Mouse (Mus musculus): ENCODE measurements at regions not wholly inside any gene's neighbourhood (a gene's known extent, or its start where the extent isn't known, plus 50 kb on each side); places are given as distances from the start of the nearest gene placed in this dataset.

DNA sequence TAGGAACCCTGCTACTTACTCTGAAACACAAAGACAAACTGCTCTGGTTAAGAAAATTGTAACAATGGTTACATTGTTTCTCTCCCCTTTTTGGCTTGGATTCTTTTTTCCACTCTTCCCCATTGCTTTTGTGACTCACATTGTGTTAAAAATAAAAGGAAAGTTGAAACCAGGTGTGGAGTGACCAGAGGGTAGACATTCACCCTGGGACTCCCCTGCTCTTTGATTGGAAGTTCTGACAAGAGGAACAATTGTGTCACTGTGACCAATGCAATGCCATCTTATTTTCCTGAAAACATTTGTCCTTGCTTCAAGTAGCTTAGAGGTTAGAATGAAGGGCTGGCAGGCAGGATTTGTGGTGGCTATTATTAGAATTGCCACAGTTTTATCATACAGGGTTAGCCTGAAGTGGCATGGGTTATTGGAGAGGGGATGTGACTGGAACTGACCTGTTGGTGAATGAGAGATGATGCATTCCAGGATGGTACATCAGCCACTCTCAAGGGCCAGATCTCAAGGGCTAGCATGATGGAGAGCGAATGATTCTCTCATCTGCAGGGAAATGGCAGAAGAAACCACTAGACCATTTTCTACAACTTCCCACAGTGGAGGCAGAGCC, 112.6 kb upstream of the Tbl1xr1 start:
- Histone ChIP-seq H3K4me3 (ENCODE audit: insufficient read depth, low read depth, low read length) (no peak overlapping the region), H3K4me1 (ENCODE audit: control insufficient read depth, insufficient read depth, low read length) (no peaks in the 10 kb centered on the region), H3K27ac (ENCODE audit: insufficient read depth, low read depth, low read length) (no peak overlapping the region)
- TF ChIP-seq POLR2A (IDR thresholded peaks at IDR 0.05; ENCODE audit: insufficient read depth, low read depth, low read length) (no peak), CTCF (IDR thresholded peaks at IDR 0.05; ENCODE audit: insufficient read depth, low read depth, low read length) (no peak)
- WGBS: 98% methylated on average over 1 of the region's 1 CpGs

GRCm38 (mm10) chr3:21964438-21964837, 112.0 kb upstream of the Tbl1xr1 start:
- no peaks in the 10 kb centered on the region for H3K4me1 ChIP-seq (ENCODE audit: control insufficient read depth, insufficient read depth, low read length)
- WGBS: 94% methylated on average over 6 of the region's 6 CpGs
- no peak overlapping the region for H3K4me3 ChIP-seq (ENCODE audit: insufficient read depth, low read depth, low read length)
- no peak overlapping the region for H3K27ac ChIP-seq (ENCODE audit: insufficient read depth, low read depth, low read length)
- TF ChIP-seq POLR2A (IDR thresholded peaks at IDR 0.05; ENCODE audit: insufficient read depth, low read depth, low read length) (no peak), CTCF (IDR thresholded peaks at IDR 0.05; ENCODE audit: insufficient read depth, low read depth, low read length) (no peak)

DNA sequence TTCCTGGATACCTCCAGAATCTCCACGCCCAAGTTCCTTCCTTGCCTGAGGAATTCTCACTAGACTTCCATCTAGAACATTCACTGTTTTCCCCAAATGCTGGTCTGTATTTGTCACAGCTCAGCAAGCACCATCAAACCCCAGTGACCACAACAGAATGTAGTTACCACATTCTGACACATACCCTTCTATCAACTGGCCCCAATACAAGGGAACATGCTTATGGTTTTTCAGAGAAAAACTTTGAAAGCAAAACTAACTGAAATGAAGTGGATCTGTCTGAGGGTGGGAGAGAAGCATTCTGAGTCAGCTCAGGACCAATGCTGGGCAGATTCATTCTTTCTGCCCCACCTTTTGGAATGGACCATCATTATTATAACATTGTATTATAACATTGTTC, 110.9 kb upstream of the Tbl1xr1 start:
- WGBS: 97% methylated on average over 1 of the region's 1 CpGs
- H3K27ac ChIP-seq (ENCODE audit: insufficient read depth, low read depth, low read length): no peak overlapping the region
- TF ChIP-seq CTCF (IDR thresholded peaks at IDR 0.05; ENCODE audit: insufficient read depth, low read depth, low read length) (no peak), POLR2A (IDR thresholded peaks at IDR 0.05; ENCODE audit: insufficient read depth, low read depth, low read length) (no peak)
- no peaks in the 10 kb centered on the region for H3K4me1 ChIP-seq (ENCODE audit: control insufficient read depth, insufficient read depth, low read length)
- no peak overlapping the region for H3K4me3 ChIP-seq (ENCODE audit: insufficient read depth, low read depth, low read length)

- Histone ChIP-seq H3K27ac (ENCODE audit: insufficient read depth, low read depth, low read length) (no peak overlapping the region), H3K4me1 (ENCODE audit: control insufficient read depth, insufficient read depth, low read length) (no peaks in the 10 kb centered on the region), H3K4me3 (ENCODE audit: insufficient read depth, low read depth, low read length) (no peak overlapping the region)
- 100% methylated on average over 1 of the region's 1 CpGs for WGBS
- TF ChIP-seq CTCF (IDR thresholded peaks at IDR 0.05; ENCODE audit: insufficient read depth, low read depth, low read length): no peak
Observed at GRCm38 (mm10) chr3:21971731-21972130, 104.7 kb upstream of the Tbl1xr1 start.

DNA sequence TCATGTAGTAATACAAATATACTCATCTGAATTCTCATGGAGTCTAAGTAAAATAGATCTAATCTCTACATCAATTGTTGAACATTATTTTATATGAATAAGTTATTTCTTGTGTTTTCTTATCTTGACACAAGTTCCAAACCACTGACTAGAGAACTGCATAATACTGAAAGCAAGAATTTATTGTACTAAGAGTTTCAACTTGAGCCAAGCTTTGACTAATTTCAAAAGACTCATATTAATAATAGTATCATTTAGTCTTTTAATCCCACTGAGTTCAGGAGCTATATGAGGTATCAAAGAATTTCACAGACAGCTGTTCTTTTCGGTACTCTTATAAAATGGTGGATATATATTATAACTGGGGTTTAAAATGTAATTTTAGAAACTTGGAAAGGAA, 103.3 kb upstream of the Tbl1xr1 start:
- no peak overlapping the region for H3K27ac ChIP-seq (ENCODE audit: insufficient read depth, low read depth, low read length)
- 98% methylated on average over 1 of the region's 1 CpGs for whole genome bisulfite sequencing
- no peak for TF ChIP-seq POLR2A (IDR thresholded peaks at IDR 0.05; ENCODE audit: insufficient read depth, low read depth, low read length)
- TF ChIP-seq CTCF (IDR thresholded peaks at IDR 0.05; ENCODE audit: insufficient read depth, low read depth, low read length): no peak
- no peak overlapping the region for H3K4me3 ChIP-seq (ENCODE audit: insufficient read depth, low read depth, low read length)
- no peaks in the 10 kb centered on the region for H3K4me1 ChIP-seq (ENCODE audit: control insufficient read depth, insufficient read depth, low read length)

DNA sequence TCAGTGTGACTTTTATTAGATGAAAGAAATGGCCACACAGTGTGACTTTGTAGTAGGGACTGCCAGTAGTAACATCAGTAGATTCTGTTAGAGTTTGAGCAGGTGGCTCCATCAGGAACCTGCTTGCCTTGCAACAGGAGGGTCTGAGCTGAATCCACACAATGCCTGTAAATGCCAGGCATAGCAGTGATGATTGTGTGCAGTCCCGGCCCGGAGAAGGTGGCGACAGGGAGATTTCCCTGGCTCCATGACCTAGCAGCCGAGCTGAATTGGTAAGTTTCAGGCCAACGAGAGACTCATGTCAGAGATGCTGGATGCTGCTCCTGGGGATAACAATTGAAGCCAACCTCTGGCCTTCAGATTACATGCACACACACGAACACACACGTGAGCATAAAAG, 102.8 kb upstream of the Tbl1xr1 start:
- WGBS: 94% methylated on average over 7 of the region's 7 CpGs

GRCm38 (mm10) chr3:21974766-21975165, 101.7 kb upstream of the Tbl1xr1 start:
- Histone ChIP-seq H3K27ac (ENCODE audit: insufficient read depth, low read depth, low read length) (no peak overlapping the region), H3K4me1 (ENCODE audit: control insufficient read depth, insufficient read depth, low read length) (no peaks in the 10 kb centered on the region), H3K4me3 (ENCODE audit: insufficient read depth, low read depth, low read length) (no peak overlapping the region)
- TF ChIP-seq CTCF (IDR thresholded peaks at IDR 0.05; ENCODE audit: insufficient read depth, low read depth, low read length) (no peak), POLR2A (IDR thresholded peaks at IDR 0.05; ENCODE audit: insufficient read depth, low read depth, low read length) (no peak)
- whole genome bisulfite sequencing: 91% methylated on average over 2 of the region's 2 CpGs

More for the DNA sequence above, 102.8 kb upstream of the Tbl1xr1 start:
- no peaks in the 10 kb centered on the region for H3K4me1 ChIP-seq (ENCODE audit: control insufficient read depth, insufficient read depth, low read length)
- H3K4me3 ChIP-seq (ENCODE audit: insufficient read depth, low read depth, low read length): no peak overlapping the region
- TF ChIP-seq CTCF (IDR thresholded peaks at IDR 0.05; ENCODE audit: insufficient read depth, low read depth, low read length): no peak
- TF ChIP-seq POLR2A (IDR thresholded peaks at IDR 0.05; ENCODE audit: insufficient read depth, low read depth, low read length): no peak
- H3K27ac ChIP-seq (ENCODE audit: insufficient read depth, low read depth, low read length): no peak overlapping the region

DNA sequence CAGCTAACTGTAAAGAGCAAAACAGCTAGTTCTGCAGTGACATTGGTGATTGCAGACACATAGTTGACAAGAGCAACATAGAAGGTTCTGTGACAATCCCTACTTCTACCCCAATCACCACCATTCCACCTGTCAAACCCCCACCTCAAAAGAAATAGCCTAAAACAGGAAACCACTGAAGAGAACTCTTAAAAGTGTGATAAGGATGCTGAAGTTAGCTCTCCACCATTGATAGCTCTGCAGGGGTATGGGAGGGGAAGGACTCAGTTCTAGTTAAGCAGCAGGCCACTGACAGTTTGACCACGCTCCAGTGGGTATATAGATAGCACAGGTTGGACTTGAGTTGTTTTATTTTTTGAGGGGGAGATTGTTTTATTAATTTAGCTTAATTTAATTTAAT, 98.7 kb upstream of the Tbl1xr1 start:
- no peak for TF ChIP-seq CTCF (IDR thresholded peaks at IDR 0.05; ENCODE audit: insufficient read depth, low read depth, low read length)
- TF ChIP-seq POLR2A (IDR thresholded peaks at IDR 0.05; ENCODE audit: insufficient read depth, low read depth, low read length): no peak

DNA sequence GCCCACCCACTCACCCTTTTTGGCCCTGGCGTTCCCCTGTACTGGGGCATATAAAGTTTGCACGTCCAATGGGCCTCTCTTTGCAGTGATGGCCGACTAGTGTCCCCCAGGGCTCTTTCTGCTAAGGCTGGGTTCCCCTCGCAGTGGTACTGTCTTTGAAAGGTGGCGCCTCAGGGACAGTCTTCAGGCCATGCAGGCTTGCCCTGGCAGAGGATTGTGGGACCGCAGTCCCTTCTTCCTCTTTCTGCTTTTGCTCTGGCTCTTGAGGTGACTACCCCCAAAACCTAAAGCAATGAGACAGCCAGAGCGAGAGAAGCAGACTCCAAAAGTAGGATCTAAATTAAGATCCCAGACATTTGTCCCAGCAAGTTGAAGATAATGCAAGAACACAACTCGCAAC, 93.5 kb upstream of the Tbl1xr1 start:
- TF ChIP-seq POLR2A (IDR thresholded peaks at IDR 0.05; ENCODE audit: insufficient read depth, low read depth, low read length): no peak
- no peak for TF ChIP-seq CTCF (IDR thresholded peaks at IDR 0.05; ENCODE audit: insufficient read depth, low read depth, low read length)
- 88% methylated on average over 8 of the region's 8 CpGs for WGBS
- peaks cover 2% of the 10 kb centered on the region; the same call in 1 of the 2 replicates for H3K4me1 ChIP-seq (ENCODE audit: control insufficient read depth, insufficient read depth, low read length)
- H3K27ac ChIP-seq (ENCODE audit: insufficient read depth, low read depth, low read length): no peak overlapping the region
- no peak overlapping the region for H3K4me3 ChIP-seq (ENCODE audit: insufficient read depth, low read depth, low read length)

More for the DNA sequence above, 98.7 kb upstream of the Tbl1xr1 start:
- 100% methylated on average over 1 of the region's 1 CpGs for WGBS
- H3K4me1 ChIP-seq (ENCODE audit: control insufficient read depth, insufficient read depth, low read length): no peaks in the 10 kb centered on the region
- no peak overlapping the region for H3K4me3 ChIP-seq (ENCODE audit: insufficient read depth, low read depth, low read length)
- H3K27ac ChIP-seq (ENCODE audit: insufficient read depth, low read depth, low read length): no peak overlapping the region
